Mouse (Mus musculus) kidney, postnatal 14 days (tissue): Measurements from ENCODE around the gene Lhfpl4.

Source experiments
- DNase-seq: peaks from one replicate; pipeline ENCODE4 v3.0.0; 2022; ENCODE audit warnings: mixed read lengths

Lhfpl4 gene

GRCm38 (mm10) chr6:113194841-113195595 lies at the start of gene Lhfpl4:
Gene Lhfpl4, minus strand, starts transcription at chr6:113195384.
- no peak for DNase-seq

- DNase-seq: no peak
Observed at GRCm38 (mm10) chr6:113242753-113243152, 47.6 kb upstream of the Lhfpl4 start.

- no peak for DNase-seq
Observed at GRCm38 (mm10) chr6:113238442-113238841, 43.3 kb upstream of the Lhfpl4 start.

GRCm38 (mm10) chr6:113237542-113238270 lies 42.5 kb upstream of the Lhfpl4 start, which contains the start of gene Mtmr14:
Gene Mtmr14, plus strand, starts transcription at chr6:113237843.
- DNase-seq: peak; percentile 99

- DNase-seq: no peak
Observed at GRCm38 (mm10) chr6:113235141-113235540, 40.0 kb upstream of the Lhfpl4 start.

GRCm38 (mm10) chr6:113226705-113227104 lies 31.5 kb upstream of the Lhfpl4 start:
- no peak for DNase-seq

- DNase-seq: no peak
Observed at GRCm38 (mm10) chr6:113225798-113226197, 30.6 kb upstream of the Lhfpl4 start.

- no peak for DNase-seq
Observed at GRCm38 (mm10) chr6:113216280-113216679, 21.1 kb upstream of the Lhfpl4 start.

GRCm38 (mm10) chr6:113195596-113195992 lies 410 bp upstream of the Lhfpl4 start:
- DNase-seq: no peak

GRCm38 (mm10) chr6:113194517-113194840 lies 705 bp downstream of the Lhfpl4 start:
- DNase-seq: no peak

GRCm38 (mm10) chr6:113193765-113194460 lies 1.3 kb downstream of the Lhfpl4 start:
- peak; percentile 48 for DNase-seq

GRCm38 (mm10) chr6:113184866-113185525 lies 10.2 kb downstream of the Lhfpl4 start:
- DNase-seq: no peak

- DNase-seq: peak; percentile 58
Observed at GRCm38 (mm10) chr6:113184163-113184562, 11.0 kb downstream of the Lhfpl4 start.

GRCm38 (mm10) chr6:113179195-113179733 lies 15.9 kb downstream of the Lhfpl4 start:
- no peak for DNase-seq

GRCm38 (mm10) chr6:113178286-113179194 lies 16.6 kb downstream of the Lhfpl4 start:
- no peak for DNase-seq

GRCm38 (mm10) chr6:113176613-113177012 lies 18.6 kb downstream of the Lhfpl4 start:
- DNase-seq: no peak

- DNase-seq: no peak
Observed at GRCm38 (mm10) chr6:113175469-113175868, 19.7 kb downstream of the Lhfpl4 start.

GRCm38 (mm10) chr6:113172568-113172967 lies 22.6 kb downstream of the Lhfpl4 start:
- DNase-seq: peak; percentile 52

GRCm38 (mm10) chr6:113172011-113172410 lies 23.2 kb downstream of the Lhfpl4 start:
- no peak for DNase-seq

- DNase-seq: no peak
Observed at GRCm38 (mm10) chr6:113170651-113171050, 24.5 kb downstream of the Lhfpl4 start.

GRCm38 (mm10) chr6:113169852-113170251 lies 25.3 kb downstream of the Lhfpl4 start:
- no peak for DNase-seq
